Mouse (Mus musculus): Measurements from ENCODE around the gene D230025D16Rik.

DNA sequence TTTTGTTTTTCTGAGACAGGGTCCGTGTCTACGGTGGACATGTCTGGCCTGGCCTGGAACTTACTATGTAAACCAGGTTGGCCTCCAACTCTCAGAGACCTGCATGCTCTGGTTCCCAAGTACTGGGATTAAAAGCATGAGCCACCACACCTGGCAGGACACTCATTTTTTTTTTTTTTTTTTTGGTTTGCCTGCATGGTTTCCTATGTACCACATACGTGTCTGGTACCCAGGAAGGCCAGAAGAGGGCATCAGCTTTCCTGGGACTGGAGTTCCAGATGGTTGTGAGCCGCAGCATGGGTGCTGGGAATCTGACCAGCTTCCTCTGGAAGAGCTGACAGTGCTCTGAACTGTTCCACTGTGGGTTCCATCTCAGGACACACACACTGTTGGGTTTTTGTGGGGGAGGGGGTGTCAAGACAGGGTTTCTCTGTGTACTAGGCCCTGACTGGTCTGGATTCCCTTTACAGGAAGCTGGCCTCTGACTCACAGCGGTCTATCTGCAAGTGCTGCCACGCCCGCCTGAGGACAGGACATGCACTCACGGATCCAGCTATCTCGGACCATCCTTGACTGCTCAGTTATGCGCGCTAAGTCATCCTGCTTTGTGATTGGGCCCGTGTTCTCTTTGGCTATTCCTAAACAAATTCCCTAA is 36.5 kb downstream of the D230025D16Rik start:
- TF ChIP-seq MAFK (IDR thresholded peaks at IDR 0.05; ENCODE audit: insufficient read depth, low read depth, low read length): no peak
- no peak for TF ChIP-seq CHD2 (IDR thresholded peaks at IDR 0.05; ENCODE audit: low read depth, low read length)
- TF ChIP-seq ZC3H11A (IDR thresholded peaks at IDR 0.05; ENCODE audit: borderline replicate concordance, low read depth, low read length): no peak

Data from ES-E14 (cell line).